Mouse (Mus musculus): Measurements from ENCODE around the gene Cbx7. TPM values are rescaled to one million over a fixed set of nuclear protein-coding genes. Genes with fewer than 3 reads are reported as not detected.
"Not testable (repeated sequence)": the region's sequence is repeated elsewhere in the genome, so short reads cannot be mapped to it uniquely, and the experiment has no call there.

Gene Cbx7
- polyA plus RNA-seq, 1 experiment from 2014 or later = 1.8 TPM

DNA sequence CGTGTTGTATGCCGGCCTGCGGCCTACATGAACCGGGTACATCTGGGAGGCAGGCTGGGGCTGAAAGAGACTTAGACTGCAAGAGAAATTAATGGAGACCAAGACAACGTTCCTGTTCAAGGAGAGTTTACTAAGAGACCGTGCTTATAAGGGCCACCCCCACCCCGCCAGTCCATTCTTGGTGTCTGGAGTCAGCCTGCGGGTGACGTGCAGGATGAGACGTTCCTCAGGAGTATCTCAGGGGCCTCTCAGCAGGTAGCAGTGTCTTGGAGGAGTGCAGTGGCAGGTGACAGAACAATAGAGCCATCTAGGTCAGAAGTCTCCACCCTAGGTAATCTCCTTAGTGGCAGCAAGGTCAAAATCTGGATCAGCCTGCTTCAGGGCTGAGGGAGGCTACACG lies 66.2 kb downstream of the Cbx7 start:
- H3K27me3 ChIP-seq (ENCODE audit: control insufficient read depth, insufficient read depth, low read length); H3K9me3 ChIP-seq (ENCODE audit: control insufficient read depth, low read length); H3K4me3 ChIP-seq (ENCODE audit: low read depth, low read length); H3K36me3 ChIP-seq (ENCODE audit: control insufficient read depth, insufficient read depth, low read length); H3K9ac ChIP-seq (ENCODE audit: low read length); ATAC-seq (ENCODE audit: insufficient read depth, low FRiP score, low TSS enrichment); H3K27ac ChIP-seq (ENCODE audit: low read depth, low read length); H3K4me1 ChIP-seq (ENCODE audit: control insufficient read depth, insufficient read depth, low read length); H3K4me2 ChIP-seq (ENCODE audit: low read depth); DNase-seq (ENCODE audit: low spot score): not testable (repeated sequence)
- WGBS = 84% methylated on average over 11 of the region's 11 CpGs

DNA sequence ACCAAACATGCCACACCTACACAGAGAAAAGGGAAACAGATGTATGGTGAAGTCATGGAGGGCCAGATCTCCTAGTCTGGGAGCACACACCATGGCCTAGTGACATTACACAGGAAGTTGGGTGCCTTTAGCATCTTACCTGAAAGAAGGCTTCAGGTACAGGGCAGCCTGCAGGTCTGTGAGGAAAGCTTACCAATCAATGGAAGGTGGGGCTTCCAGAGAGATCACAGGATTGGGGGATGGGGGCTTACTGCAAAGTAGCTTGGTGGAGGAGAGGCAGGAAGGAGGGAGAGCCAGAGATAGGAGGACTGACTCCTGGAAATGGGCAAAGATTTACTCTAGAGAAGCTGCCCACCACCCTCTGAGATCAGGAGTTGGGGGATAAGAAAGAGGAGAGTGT lies 67.0 kb downstream of the Cbx7 start:
- no peak overlapping the region for H3K4me2 ChIP-seq (ENCODE audit: low read depth)
- no peaks in the 10 kb centered on the region for H3K4me1 ChIP-seq (ENCODE audit: control insufficient read depth, insufficient read depth, low read length)
- no peak for ATAC-seq (ENCODE audit: insufficient read depth, low FRiP score, low TSS enrichment)
- H3K27ac ChIP-seq (ENCODE audit: low read depth, low read length) = no peak overlapping the region
- no peak overlapping the region for H3K4me3 ChIP-seq (ENCODE audit: low read depth, low read length)
- no peak overlapping the region for H3K9ac ChIP-seq (ENCODE audit: low read length)
- no peaks in the 10 kb centered on the region for H3K9me3 ChIP-seq (ENCODE audit: control insufficient read depth, low read length)
- H3K36me3 ChIP-seq (ENCODE audit: control insufficient read depth, insufficient read depth, low read length) = no peaks in the 10 kb centered on the region
- DNase-seq (ENCODE audit: low spot score) = no peak
- H3K27me3 ChIP-seq (ENCODE audit: control insufficient read depth, insufficient read depth, low read length) = no peaks in the 10 kb centered on the region

DNA sequence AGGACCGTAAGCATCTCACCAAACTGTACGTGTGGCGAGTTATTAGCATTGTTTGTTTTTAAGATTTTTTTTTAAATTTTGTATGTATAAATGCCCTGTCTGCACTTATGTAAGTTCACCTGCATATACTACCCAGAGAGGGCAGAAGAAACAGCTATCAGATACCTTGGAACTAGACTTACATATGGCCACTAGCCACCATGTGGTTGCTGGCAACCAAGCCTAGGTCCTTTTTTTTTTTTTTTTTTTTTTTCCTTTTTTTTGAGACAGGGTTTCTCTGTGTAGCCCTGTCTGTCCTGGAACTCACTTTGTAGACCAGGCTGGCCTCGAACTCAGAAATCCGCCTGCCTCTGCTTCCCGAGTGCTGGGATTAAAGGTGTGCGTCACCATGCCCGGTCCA lies 67.8 kb downstream of the Cbx7 start:
- not testable (repeated sequence) for H3K4me3 ChIP-seq (ENCODE audit: low read depth, low read length); H3K9me3 ChIP-seq (ENCODE audit: control insufficient read depth, low read length); H3K9ac ChIP-seq (ENCODE audit: low read length); H3K27me3 ChIP-seq (ENCODE audit: control insufficient read depth, insufficient read depth, low read length); ATAC-seq (ENCODE audit: insufficient read depth, low FRiP score, low TSS enrichment); DNase-seq (ENCODE audit: low spot score); H3K4me1 ChIP-seq (ENCODE audit: control insufficient read depth, insufficient read depth, low read length); H3K36me3 ChIP-seq (ENCODE audit: control insufficient read depth, insufficient read depth, low read length); H3K4me2 ChIP-seq (ENCODE audit: low read depth); H3K27ac ChIP-seq (ENCODE audit: low read depth, low read length)
- 91% methylated on average over 8 of the region's 8 CpGs for WGBS

DNA sequence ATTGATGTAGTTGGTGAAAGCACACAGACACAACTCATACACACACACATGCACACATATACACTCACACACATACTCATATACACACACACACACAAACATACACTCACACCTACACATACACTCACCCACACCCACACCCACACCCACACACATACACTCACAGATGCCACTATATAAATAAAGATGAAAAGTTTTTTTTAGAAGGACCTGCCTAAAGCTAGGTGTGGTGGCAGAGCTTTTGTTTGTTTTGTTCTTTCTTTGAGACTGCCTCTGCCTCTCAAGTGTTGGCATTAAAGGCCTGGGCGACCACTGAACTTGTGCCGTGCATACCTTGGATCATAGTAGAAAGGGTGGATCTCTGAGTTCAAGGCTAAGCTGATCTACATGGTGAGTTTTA lies 69.5 kb downstream of the Cbx7 start:
- no peak overlapping the region for H3K9ac ChIP-seq (ENCODE audit: low read length)
- no peaks in the 10 kb centered on the region for H3K4me1 ChIP-seq (ENCODE audit: control insufficient read depth, insufficient read depth, low read length)
- DNase-seq (ENCODE audit: low spot score) (no peak), ATAC-seq (ENCODE audit: insufficient read depth, low FRiP score, low TSS enrichment) (no peak)
- H3K27me3 ChIP-seq (ENCODE audit: control insufficient read depth, insufficient read depth, low read length) = no peaks in the 10 kb centered on the region
- H3K36me3 ChIP-seq (ENCODE audit: control insufficient read depth, insufficient read depth, low read length) = no peaks in the 10 kb centered on the region
- no peak overlapping the region for H3K27ac ChIP-seq (ENCODE audit: low read depth, low read length)
- no peak overlapping the region for H3K4me2 ChIP-seq (ENCODE audit: low read depth)
- H3K4me3 ChIP-seq (ENCODE audit: low read depth, low read length) = no peak overlapping the region
- no peaks in the 10 kb centered on the region for H3K9me3 ChIP-seq (ENCODE audit: control insufficient read depth, low read length)
- WGBS = 87% methylated on average over 2 of the region's 2 CpGs

DNA sequence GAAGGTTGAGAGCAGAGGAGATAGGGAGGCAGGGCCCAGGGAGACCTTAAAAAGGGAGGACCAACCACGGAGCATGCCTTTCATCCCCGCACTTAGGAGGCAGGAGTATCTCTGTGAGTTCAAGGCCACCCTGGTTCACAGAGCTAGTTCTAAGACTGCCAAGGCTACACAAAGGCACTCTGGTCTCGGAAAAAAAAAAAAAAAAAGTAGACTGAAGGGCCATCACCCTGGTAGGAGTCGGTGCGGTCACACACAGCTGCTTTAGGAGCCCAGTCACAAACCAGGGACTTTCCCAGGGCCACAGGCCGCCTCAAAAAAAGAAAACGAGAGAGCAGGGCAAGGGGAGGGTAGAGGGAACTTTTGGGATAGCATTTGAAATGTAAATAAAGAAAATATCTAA lies 70.2 kb downstream of the Cbx7 start:
- Histone ChIP-seq H3K4me1 (ENCODE audit: control insufficient read depth, insufficient read depth, low read length) (no peaks in the 10 kb centered on the region), H3K27me3 (ENCODE audit: control insufficient read depth, insufficient read depth, low read length) (no peaks in the 10 kb centered on the region), H3K9ac (ENCODE audit: low read length) (no peak overlapping the region), H3K9me3 (ENCODE audit: control insufficient read depth, low read length) (no peaks in the 10 kb centered on the region), H3K27ac (ENCODE audit: low read depth, low read length) (no peak overlapping the region), H3K4me2 (ENCODE audit: low read depth) (no peak overlapping the region), H3K36me3 (ENCODE audit: control insufficient read depth, insufficient read depth, low read length) (no peaks in the 10 kb centered on the region), H3K4me3 (ENCODE audit: low read depth, low read length) (no peak overlapping the region)
- ATAC-seq (ENCODE audit: insufficient read depth, low FRiP score, low TSS enrichment) (no peak), DNase-seq (ENCODE audit: low spot score) (no peak)
- 76% methylated on average over 7 of the region's 7 CpGs for WGBS

DNA sequence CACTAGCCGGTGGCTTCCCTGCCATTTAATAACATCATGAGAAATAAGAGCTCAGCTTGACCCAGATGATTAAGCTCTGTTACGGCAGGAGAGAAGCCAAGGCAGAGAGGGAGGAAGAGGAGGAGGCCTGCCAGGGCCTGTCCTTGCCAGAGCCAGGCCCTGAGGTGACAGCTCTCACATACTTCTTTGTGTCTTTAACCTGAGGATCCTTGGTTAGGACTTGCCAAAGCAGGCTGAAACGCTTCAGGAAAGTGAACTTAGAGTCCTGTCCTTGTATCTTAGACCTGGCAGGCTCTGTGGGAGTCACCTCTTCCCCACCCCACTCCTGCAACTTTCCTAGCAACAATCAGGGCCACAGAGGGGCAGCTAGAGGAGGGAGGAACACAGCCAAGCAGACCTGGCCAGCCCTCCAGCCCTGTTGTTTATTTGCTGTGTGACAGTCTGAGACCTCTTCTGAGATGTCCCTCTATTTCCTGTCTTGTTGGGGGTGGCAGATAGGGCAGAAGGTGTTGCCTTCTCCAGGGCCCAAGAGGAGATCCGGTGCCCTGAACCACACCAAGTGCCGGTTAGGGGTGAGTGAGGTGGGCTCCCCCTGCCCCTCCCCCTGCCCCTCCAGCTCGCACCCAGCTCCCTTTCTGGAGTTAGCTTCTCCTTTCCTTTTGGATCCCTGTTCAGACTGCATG lies 71.0 kb downstream of the Cbx7 start:
- DNase-seq (ENCODE audit: low spot score) = no peak
- no peak for ATAC-seq (ENCODE audit: insufficient read depth, low FRiP score, low TSS enrichment)
- Histone ChIP-seq H3K27me3 (ENCODE audit: control insufficient read depth, insufficient read depth, low read length) (no peaks in the 10 kb centered on the region), H3K4me3 (ENCODE audit: low read depth, low read length) (no peak overlapping the region), H3K9me3 (ENCODE audit: control insufficient read depth, low read length) (no peaks in the 10 kb centered on the region), H3K4me1 (ENCODE audit: control insufficient read depth, insufficient read depth, low read length) (no peaks in the 10 kb centered on the region), H3K9ac (ENCODE audit: low read length) (no peak overlapping the region), H3K36me3 (ENCODE audit: control insufficient read depth, insufficient read depth, low read length) (no peaks in the 10 kb centered on the region), H3K4me2 (ENCODE audit: low read depth) (no peak overlapping the region), H3K27ac (ENCODE audit: low read depth, low read length) (no peak overlapping the region)
- 91% methylated on average over 6 of the region's 6 CpGs for WGBS

DNA sequence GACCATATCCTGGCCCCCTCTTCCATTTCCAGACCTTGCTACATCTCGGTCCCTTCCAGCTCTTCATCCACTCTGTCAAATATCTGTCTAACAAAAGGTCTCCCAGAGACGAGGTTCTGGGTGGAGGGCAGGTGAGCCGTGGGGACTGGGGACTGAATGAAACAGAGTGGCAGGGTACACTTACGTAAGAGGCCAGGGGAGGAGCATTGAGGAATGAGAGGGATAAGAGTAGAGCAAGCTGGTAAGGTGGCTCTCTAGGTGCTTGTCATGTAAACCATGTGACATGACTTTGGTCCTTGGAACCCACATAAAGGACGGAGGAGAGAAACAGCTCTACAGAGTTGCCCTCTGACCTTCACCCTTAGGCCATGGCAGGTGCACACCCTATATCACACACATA lies 71.9 kb downstream of the Cbx7 start:
- Histone ChIP-seq H3K9me3 (ENCODE audit: control insufficient read depth, low read length) (no peaks in the 10 kb centered on the region), H3K4me2 (ENCODE audit: low read depth) (no peak overlapping the region), H3K27ac (ENCODE audit: low read depth, low read length) (no peak overlapping the region), H3K36me3 (ENCODE audit: control insufficient read depth, insufficient read depth, low read length) (no peaks in the 10 kb centered on the region), H3K27me3 (ENCODE audit: control insufficient read depth, insufficient read depth, low read length) (no peaks in the 10 kb centered on the region), H3K4me1 (ENCODE audit: control insufficient read depth, insufficient read depth, low read length) (no peaks in the 10 kb centered on the region), H3K9ac (ENCODE audit: low read length) (no peak overlapping the region), H3K4me3 (ENCODE audit: low read depth, low read length) (no peak overlapping the region)
- DNase-seq (ENCODE audit: low spot score) (no peak), ATAC-seq (ENCODE audit: insufficient read depth, low FRiP score, low TSS enrichment) (no peak)
- 91% methylated on average over 5 of the region's 5 CpGs for WGBS

DNA sequence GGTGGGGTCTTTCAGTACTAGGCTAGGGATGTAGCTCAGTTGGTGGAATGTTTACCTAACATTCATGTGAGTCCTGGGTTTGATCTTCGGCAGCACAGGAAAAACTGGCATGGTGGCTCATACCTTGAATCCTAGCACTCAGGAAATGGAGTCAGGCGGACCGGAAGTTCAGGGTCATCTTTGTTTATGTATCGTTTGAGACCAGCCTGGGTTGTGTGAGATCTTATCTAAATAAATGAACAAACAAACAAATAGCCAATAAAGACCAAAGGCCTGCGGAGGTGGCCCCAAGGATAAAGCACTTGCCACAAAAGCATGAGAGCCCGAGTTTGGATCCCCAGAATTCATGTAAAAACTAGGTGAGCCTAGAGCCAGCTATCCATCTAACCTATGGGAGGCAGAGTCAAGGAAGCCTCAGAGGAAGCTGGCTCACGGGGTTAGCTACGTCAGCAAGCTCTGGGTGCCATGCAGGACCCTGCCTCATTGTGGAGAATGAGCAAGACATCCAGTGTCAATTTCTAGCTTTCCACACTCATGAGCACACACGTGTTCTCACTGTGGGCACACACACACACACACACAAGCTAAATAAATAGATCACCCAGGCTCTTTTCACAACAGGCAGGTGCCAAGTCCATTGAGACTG lies 74.7 kb downstream of the Cbx7 start:
- H3K9ac ChIP-seq (ENCODE audit: low read length) = no peak overlapping the region
- peaks cover 8% of the 10 kb centered on the region; the same call in 1 of the 2 replicates for H3K27me3 ChIP-seq (ENCODE audit: control insufficient read depth, insufficient read depth, low read length)
- no peak overlapping the region for H3K4me3 ChIP-seq (ENCODE audit: low read depth, low read length)
- H3K36me3 ChIP-seq (ENCODE audit: control insufficient read depth, insufficient read depth, low read length) = no peaks in the 10 kb centered on the region
- no peak for DNase-seq (ENCODE audit: low spot score)
- no peaks in the 10 kb centered on the region; the same call in 1 of the 2 replicates for H3K4me1 ChIP-seq (ENCODE audit: control insufficient read depth, insufficient read depth, low read length)
- 91% methylated on average over 9 of the region's 9 CpGs for WGBS
- H3K4me2 ChIP-seq (ENCODE audit: low read depth) = no peak overlapping the region
- no peaks in the 10 kb centered on the region for H3K9me3 ChIP-seq (ENCODE audit: control insufficient read depth, low read length)
- no peak overlapping the region for H3K27ac ChIP-seq (ENCODE audit: low read depth, low read length)
- ATAC-seq (ENCODE audit: insufficient read depth, low FRiP score, low TSS enrichment) = no peak

Data from neural tube, embryonic 11.5 days (tissue).